Mouse (Mus musculus) gastrocnemius, adult 2 months (tissue): Measurements from ENCODE around the gene Hesx1. TPM values are rescaled to one million over a fixed set of nuclear protein-coding genes. Genes with fewer than 3 reads are reported as not detected.

Experiments used
- DNase-seq: peaks from one replicate; pipeline ENCODE4 v3.0.0; 2022
- H3K27ac ChIP-seq: fragments of 200-600 bp; 2 replicates; pipeline ENCODE4 v1.8.1; 2022; ENCODE audit warnings: mild to moderate bottlenecking
- H3K4me3 ChIP-seq: fragments of 200-600 bp; 2 replicates; pipeline ENCODE4 v1.8.1; 2022; ENCODE audit warnings: mild to moderate bottlenecking, moderate library complexity
- CTCF ChIP-seq: fragments of 200-600 bp; IDR thresholded peaks from 2 replicates; pipeline ENCODE4 v1.8.1; 2022; ENCODE audit warnings: antibody characterized with exemption, mild to moderate bottlenecking, moderate library complexity
- intact Hi-C: fragments of 180-260 bp; cut with DNase I; formaldehyde crosslinking; loops from one replicate; pipeline ENCODE4 v1.15.1; 2025
- total RNA-seq, 2 experiments: library from RNA; stranded (reverse); gene quantifications; 2 replicates each; pipeline ENCODE4 v1.2.3; 2021

Gene Hesx1
- total RNA-seq, 2 experiments from 2014 or later = not detected

GRCm38 (mm10) chr14:27024664-27025063, 30.4 kb downstream of the Hesx1 start:
- Histone ChIP-seq H3K4me3 (no peak overlapping the region), H3K27ac (no peak overlapping the region)
- no peak for TF ChIP-seq CTCF
- DNase-seq = no peak
- intact Hi-C loops = loop anchor here (5.0 kb wide), 2 partner anchors 37 to 237 kb away; no protein-coding TSS in a partner anchor

DNA sequence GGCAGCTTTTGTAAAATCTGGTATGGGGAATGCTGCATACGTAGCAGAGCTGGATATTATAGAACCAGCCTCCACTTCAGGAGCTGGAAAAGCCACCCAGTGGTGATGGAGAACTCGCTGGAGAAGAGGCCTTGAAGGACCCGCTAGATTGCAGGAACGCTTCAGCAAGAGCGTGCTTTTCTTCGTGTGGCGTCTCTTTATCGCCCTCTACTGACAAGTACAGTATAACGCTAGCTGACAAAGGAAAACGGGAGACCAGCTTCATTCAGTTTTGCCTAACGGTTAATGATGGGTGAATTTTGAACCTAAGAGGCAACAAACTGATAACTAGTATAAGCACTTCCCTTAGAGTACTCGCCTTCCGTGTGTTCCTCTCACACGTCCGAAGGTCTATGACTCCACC, 35.6 kb downstream of the Hesx1 start:
- H3K4me3 ChIP-seq = no peak overlapping the region
- peak; percentile 90 for TF ChIP-seq CTCF
- intact Hi-C loops = loop anchor here (5.0 kb wide), 2 partner anchors 57 to 242 kb away; partner anchors contain the start of gene Appl1
- peak; percentile 40 for DNase-seq
- no peak overlapping the region for H3K27ac ChIP-seq

- peak; percentile 82 for DNase-seq
- 0 out of 2 replicates have a peak overlapping the region, but pooled peaks have one; percentile 20 for H3K27ac ChIP-seq
- TF ChIP-seq CTCF = peak; percentile 92
- intact Hi-C loops = loop anchor here (1.0 to 5.0 kb wide), 2 partner anchors 59 to 65 kb away; partner anchors contain the start of gene Appl1
- H3K4me3 ChIP-seq = no peak overlapping the region
These were observed 36.9 kb downstream of the Hesx1 start for GRCm38 (mm10) chr14:27031142-27031541.

DNA sequence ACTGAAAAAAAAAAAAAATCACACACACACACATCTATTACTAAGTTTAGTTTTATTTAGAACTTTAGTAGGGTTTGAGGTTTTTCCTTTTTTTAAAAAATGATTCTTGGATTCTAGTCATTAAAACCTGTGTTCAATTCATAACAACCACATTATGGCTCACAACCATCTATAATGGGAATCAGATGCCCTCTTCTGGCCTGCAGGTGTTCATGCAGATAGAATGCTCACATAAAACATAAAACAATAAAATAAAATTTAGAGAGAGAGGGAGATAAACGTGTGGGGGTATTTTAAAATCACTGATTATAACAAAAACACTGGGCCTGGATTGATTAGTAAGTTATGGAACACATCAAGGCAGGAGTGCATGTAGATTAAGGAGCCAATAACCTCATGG, 43.3 kb downstream of the Hesx1 start:
- DNase-seq = no peak
- no peak; the same call in 1 of the 2 replicates for TF ChIP-seq CTCF
- no peak overlapping the region for H3K4me3 ChIP-seq
- intact Hi-C loops = loop anchor here (5.0 kb wide), 1 partner anchor 145 kb away; no protein-coding TSS in a partner anchor
- H3K27ac ChIP-seq = no peak overlapping the region

DNA sequence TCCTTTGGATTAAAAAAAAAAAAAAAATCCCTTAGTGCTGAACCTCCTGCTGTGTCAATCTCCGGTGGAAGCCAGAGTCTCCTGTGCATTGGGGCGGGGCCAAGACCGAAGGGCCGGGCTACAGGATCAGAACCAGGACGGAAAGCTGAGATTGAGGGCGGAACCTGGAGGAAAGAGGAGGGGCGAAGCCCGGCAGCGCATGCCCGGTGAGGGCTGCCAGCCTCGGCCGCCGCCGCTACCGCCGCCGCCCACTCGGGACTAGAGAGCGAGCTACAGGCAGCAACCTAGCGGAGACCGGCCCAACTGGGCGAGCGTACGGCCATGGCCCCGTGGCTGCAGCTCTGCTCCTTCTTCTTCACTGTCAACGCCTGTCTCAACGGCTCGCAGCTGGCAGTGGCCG, 44.6 kb downstream of the Hesx1 start, which contains the start of gene Il17rd:
Gene Il17rd (plus strand): TSS at position 159 of the 400 bp plus-strand sequence.
- no peak for TF ChIP-seq CTCF
- intact Hi-C loops = loop anchor here (5.0 kb wide), 1 partner anchor 144 kb away; no protein-coding TSS in a partner anchor
- H3K4me3 ChIP-seq = peak within 1 kb of the TSS; percentile 90
- peak within 1 kb of the TSS; percentile 92 for H3K27ac ChIP-seq
- peak; percentile 95 for DNase-seq

DNA sequence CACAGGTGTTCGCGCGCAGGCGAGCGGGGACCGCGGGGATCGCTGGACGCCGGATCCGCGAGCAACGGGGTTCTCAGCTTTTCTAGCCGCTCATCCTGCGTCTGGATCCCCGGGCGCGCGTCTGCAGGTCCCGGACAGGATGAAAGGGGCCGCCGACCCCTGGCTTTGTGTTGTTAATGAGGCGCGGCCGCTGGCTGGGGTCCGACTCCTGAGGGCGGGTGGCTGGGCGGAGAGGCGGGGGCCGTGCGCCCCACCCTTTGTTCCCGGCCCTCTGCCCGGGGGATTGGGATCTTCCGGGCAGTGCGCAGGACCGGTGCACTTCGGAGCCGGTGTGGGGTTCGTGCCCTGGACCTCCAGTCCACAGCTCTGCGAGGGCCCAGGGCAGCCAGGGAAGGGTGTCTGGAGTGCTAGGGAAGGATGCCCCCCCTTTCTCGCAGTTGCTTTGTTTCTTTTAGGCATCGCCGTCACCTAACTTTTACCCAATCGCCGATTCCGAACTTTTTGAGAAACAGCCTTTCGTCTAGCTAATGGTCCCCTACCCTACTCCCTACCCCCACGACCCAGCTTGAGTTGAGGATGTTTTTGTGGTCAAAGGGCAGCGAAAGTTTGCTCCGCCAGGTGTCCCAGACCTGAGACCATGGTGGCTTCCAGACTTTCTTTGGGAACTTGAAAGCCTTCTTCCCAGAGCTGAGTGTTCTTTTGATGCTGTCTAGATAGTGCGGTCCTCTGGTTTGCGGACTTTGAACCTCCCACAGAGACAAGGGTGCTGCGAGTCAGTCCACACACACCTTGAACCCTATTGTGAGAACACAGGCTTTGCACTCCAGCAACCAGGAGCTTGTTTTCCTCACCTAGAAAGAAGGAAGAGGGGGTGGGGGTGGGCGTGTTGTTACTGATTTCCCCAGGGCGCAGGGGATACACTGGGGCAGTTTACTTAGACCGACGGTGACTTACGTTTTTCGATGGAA, 45.3 kb downstream of the Hesx1 start:
- no peak for TF ChIP-seq CTCF
- intact Hi-C loops = loop anchor here (5.0 kb wide), 1 partner anchor 143 kb away; no protein-coding TSS in a partner anchor
- Histone ChIP-seq H3K4me3 (peak overlapping the region; percentile 90), H3K27ac (peak overlapping the region; percentile 92)
- peak; percentile 75 for DNase-seq

DNA sequence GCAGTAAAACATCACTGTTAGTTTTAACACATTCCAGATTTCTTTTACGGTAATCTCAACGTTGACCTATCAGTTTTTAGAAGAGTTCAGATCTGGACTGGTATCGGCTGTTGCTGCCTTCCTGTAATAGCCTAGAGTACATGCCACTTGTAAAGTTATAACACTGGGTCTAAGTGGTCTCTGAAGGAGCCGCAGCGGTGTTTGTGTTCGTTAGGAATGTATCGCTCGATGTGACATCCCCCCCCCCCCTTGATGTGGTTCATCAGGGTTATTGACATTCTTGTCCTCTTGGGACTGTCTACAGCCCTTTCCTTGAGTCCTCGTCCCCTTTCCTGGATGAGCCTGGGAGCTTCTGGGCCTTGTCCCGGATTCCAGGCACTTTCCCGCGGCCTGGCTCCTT, 46.2 kb downstream of the Hesx1 start:
- intact Hi-C loops = no loop called here
- peak overlapping the region; percentile 90 for H3K4me3 ChIP-seq
- DNase-seq = no peak

GRCm38 (mm10) chr14:27042280-27042983, 48.2 kb downstream of the Hesx1 start:
- peak; percentile 51 for DNase-seq
- H3K27ac ChIP-seq = peak overlapping the region; percentile 38; the same call in 1 of the 2 replicates
- TF ChIP-seq CTCF = no peak
- H3K4me3 ChIP-seq = no peak overlapping the region
- intact Hi-C loops = no loop called here

More for the DNA sequence above, 46.2 kb downstream of the Hesx1 start:
- TF ChIP-seq CTCF = no peak
- peak overlapping the region; percentile 92; the same call in 1 of the 2 replicates for H3K27ac ChIP-seq

DNA sequence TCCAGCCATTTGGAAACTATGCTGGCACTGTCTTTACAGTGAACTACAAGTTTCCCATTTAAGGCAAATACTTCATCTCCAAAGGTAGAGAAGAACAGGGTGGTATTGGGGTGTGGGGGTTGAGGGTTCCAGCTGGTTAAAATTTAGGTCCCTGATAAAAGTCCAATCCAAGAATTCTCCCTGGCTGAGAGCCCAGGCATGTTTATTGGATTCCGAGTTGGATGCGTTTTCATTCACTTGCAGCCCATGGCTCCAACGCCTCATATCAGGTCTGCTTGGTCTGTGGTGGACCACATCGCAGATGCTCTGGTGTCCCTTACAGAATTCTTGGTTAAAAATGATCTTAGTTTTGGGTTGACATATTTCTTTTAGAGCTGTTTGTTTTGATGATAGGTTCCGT, 49.2 kb downstream of the Hesx1 start:
- H3K4me3 ChIP-seq = no peak overlapping the region
- intact Hi-C loops = no loop called here
- no peak for DNase-seq
- no peak for TF ChIP-seq CTCF
- peak overlapping the region; percentile 74 for H3K27ac ChIP-seq

GRCm38 (mm10) chr14:27044221-27044966, 50.2 kb downstream of the Hesx1 start:
- Histone ChIP-seq H3K27ac (peak overlapping the region; percentile 74), H3K4me3 (peak overlapping the region; percentile 22)
- TF ChIP-seq CTCF = no peak
- peak; percentile 72 for DNase-seq
- intact Hi-C loops = no loop called here

DNA sequence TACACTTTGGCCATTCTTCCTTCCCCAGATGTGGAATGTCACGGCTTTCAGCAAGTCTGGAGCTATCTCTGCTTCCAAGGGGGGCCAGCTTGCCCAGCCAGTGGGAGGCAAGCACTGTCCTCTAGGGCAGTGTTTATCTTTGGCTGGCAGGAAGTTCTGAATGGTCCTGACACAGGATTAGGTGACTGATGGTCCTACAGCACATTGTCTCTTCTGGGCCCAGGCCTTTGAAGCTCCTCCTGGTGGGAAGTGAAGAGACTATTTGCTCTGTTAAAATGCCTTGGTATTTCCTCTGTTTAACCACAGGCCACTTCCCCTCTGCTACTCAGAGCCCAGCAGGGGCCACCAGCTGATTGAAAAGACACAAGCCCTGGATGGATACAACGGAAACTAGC, 50.7 kb downstream of the Hesx1 start:
- Histone ChIP-seq H3K4me3 (0 out of 2 replicates have a peak overlapping the region, but pooled peaks have one; percentile 9), H3K27ac (peak overlapping the region; percentile 74)
- intact Hi-C loops = no loop called here
- no peak for DNase-seq
- TF ChIP-seq CTCF = peak; percentile 32; the same call in 1 of the 2 replicates
